ENCODE assay signal across 19 mouse cellular contexts in the genomic region with DNA sequence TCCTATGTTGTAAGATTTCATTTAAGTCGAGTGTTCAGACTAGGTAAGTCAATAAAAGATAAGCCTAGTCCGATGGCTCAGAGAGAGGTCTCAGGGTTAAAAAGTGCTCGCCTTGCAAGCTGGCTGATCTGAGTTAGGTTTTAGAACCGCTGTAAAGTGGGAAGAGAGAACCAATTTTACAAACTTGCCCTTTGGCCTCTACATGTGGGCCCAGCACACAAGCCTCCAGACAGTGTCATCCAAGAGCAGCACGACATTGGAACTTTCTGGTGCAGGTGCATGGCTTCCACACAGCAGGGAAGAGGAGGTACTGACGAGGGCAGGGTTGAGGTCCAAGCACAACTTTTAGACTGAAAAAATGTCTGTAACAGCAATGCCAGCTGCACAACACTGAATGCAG.
"Had no signal": no experiment of that assay in that cellular context is flagged by ENCODE, and none has a peak within 500 bp of the region (broad histone marks: within the 10 kb centered on the region; RNA-seq: fewer than 3 reads in every experiment).

No protein-coding gene starts in this region.

- H3K4me2 ChIP-seq: limb, embryonic 15.5 days; lung, embryonic 15.5 days; midbrain, embryonic 11.5 days; midbrain, embryonic 13.5 days; midbrain, embryonic 15.5 days; neural tube, embryonic 12.5 days; stomach, embryonic 15.5 days had no signal

- H3K9ac ChIP-seq: limb, embryonic 15.5 days; lung, embryonic 15.5 days; midbrain, embryonic 13.5 days; midbrain, embryonic 15.5 days; neural tube, embryonic 12.5 days; stomach, embryonic 15.5 days had no signal

- H3K4me1 ChIP-seq: limb, embryonic 15.5 days; lung, embryonic 15.5 days; midbrain, embryonic 13.5 days; midbrain, embryonic 15.5 days; neural tube, embryonic 12.5 days; stomach, embryonic 15.5 days had no signal

- H3K27ac ChIP-seq: limb, embryonic 15.5 days; lung, embryonic 15.5 days; macrophage; midbrain, embryonic 13.5 days; midbrain, embryonic 15.5 days; neural tube, embryonic 12.5 days; stomach, embryonic 15.5 days; stomach, postnatal 0 days had no signal

- H3K27me3 ChIP-seq: limb, embryonic 15.5 days; lung, embryonic 15.5 days; megakaryocyte, embryonic 14.5 days; midbrain, embryonic 13.5 days; midbrain, embryonic 15.5 days; neural tube, embryonic 12.5 days; stomach, embryonic 15.5 days had no signal

- H3K4me3 ChIP-seq: limb, embryonic 15.5 days; lung, embryonic 15.5 days; megakaryocyte, embryonic 14.5 days; midbrain, embryonic 13.5 days; midbrain, embryonic 15.5 days; neural tube, embryonic 12.5 days; stomach, embryonic 15.5 days had no signal

- DNase-seq: lung, adult 2 months; lung, postnatal 14 days; lung, postnatal 36 days; retina, postnatal 1 day; right cerebral cortex, adult 18-20 months; thymus, adult 2 months; thymus, postnatal 25 days; thymus, postnatal 4 days had no signal

- ATAC-seq: lung, postnatal 0 days; midbrain, embryonic 13.5 days; midbrain, embryonic 15.5 days had no signal

- H3K9me3 ChIP-seq: limb, embryonic 15.5 days; lung, embryonic 15.5 days; megakaryocyte, embryonic 14.5 days; midbrain, embryonic 13.5 days; midbrain, embryonic 15.5 days; neural tube, embryonic 12.5 days; stomach, embryonic 15.5 days had no signal
